Mouse (Mus musculus) erythroblast, embryonic 14.5 days (primary cell): ENCODE results near the gene Kif6.

Experiments used
- GATA1 ChIP-seq: IDR thresholded peaks from 2 replicates; pipeline ENCODE4 v1.6.1; 2012; ENCODE audit warnings: low read length, inconsistent platforms, mixed read lengths
- TAL1 ChIP-seq: IDR thresholded peaks from 3 replicates; pipeline ENCODE4 v1.6.1; 2012; ENCODE audit warnings: low read length, inconsistent platforms, mixed read lengths

DNA sequence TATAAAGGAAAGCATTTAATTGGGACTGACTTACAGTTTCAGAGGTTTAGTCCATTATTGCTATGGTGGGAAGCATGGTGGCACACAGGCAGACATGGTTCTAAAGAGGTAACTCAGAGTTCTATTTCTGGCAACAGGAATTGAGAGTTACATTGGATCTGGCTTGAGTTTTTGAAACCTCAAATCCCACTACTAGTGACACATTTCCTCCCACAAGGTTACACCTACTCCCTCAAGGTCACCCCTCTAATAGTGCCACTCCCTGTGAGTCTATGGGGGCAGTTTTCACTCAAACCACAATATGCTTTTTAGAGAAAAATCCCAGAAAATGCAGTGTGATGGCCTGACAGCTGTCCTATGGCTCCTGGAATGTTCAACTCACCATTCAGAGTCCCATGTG is 344.1 kb downstream of the Kif6 start:
- no peak for TF ChIP-seq TAL1
- TF ChIP-seq GATA1, result no peak
